Mouse (Mus musculus): Measurements from ENCODE around the gene Ddx49. TPM values are rescaled to one million over a fixed set of nuclear protein-coding genes. Genes with fewer than 3 reads are reported as not detected.

The Ddx49 gene
- polyA plus RNA-seq, 1 experiment from 2014 or later = 41.8 TPM

GRCm38 (mm10) chr8:70327512-70327911, 25.2 kb upstream of the Ddx49 start:
- ATAC-seq (ENCODE audit: low FRiP score) (no peak), DNase-seq (ENCODE audit: low spot score) (no peak)
- Histone ChIP-seq H3K9ac (no peak overlapping the region), H3K4me2 (replicated peaks) (no peak overlapping the region), H3K27ac (no peak overlapping the region), H3K9me3 (ENCODE audit: control insufficient read depth, low read length) (no peaks in the 10 kb centered on the region), H3K4me1 (replicated peaks; ENCODE audit: control insufficient read depth, insufficient read depth, low read length) (peaks cover 14% of the 10 kb centered on the region; the same call in 1 of the 2 replicates), H3K4me3 (replicated peaks; ENCODE audit: low read length) (no peak overlapping the region), H3K27me3 (ENCODE audit: control insufficient read depth, insufficient read depth, low read length) (no peaks in the 10 kb centered on the region), H3K36me3 (replicated peaks; ENCODE audit: control insufficient read depth, insufficient read depth) (peaks cover 91% of the 10 kb centered on the region)
- 94% methylated on average over 6 of the region's 6 CpGs for WGBS

DNA sequence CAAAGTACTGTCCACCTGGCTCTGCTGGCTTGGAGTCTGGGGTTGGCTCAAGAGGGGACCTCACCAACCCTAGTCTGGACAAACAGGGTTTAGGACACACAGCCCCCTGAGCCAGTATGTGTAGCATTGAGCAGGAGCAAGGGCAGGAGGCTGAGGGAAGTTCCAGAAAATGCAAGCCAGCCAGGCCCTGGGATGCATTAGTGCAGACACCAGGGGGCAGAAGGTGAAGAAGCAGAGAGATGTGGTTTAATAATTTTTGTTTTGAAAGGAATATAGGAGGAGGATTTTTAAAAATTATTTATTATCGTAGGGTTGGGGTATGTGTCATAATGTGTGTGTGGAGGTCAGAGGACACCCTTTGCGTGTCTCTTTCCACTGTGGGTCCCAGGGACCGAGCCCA, 21.4 kb upstream of the Ddx49 start:
- no peak overlapping the region for H3K4me3 ChIP-seq (replicated peaks; ENCODE audit: low read length)
- H3K9ac ChIP-seq = no peak overlapping the region
- H3K27me3 ChIP-seq (ENCODE audit: control insufficient read depth, insufficient read depth, low read length) = no peaks in the 10 kb centered on the region
- 92% methylated on average over 3 of the region's 3 CpGs for WGBS
- DNase-seq (ENCODE audit: low spot score) (no peak), ATAC-seq (ENCODE audit: low FRiP score) (no peak)
- H3K4me2 ChIP-seq (replicated peaks) = no peak overlapping the region
- no peaks in the 10 kb centered on the region for H3K9me3 ChIP-seq (ENCODE audit: control insufficient read depth, low read length)
- no peaks in the 10 kb centered on the region for H3K4me1 ChIP-seq (replicated peaks; ENCODE audit: control insufficient read depth, insufficient read depth, low read length)
- H3K27ac ChIP-seq = no peak overlapping the region
- peaks cover 89% of the 10 kb centered on the region for H3K36me3 ChIP-seq (replicated peaks; ENCODE audit: control insufficient read depth, insufficient read depth)

GRCm38 (mm10) chr8:70317872-70318271, 15.6 kb upstream of the Ddx49 start:
- DNase-seq (ENCODE audit: low spot score) (no peak), ATAC-seq (ENCODE audit: low FRiP score) (no peak)
- Histone ChIP-seq H3K9me3 (ENCODE audit: control insufficient read depth, low read length) (no peaks in the 10 kb centered on the region), H3K4me1 (replicated peaks; ENCODE audit: control insufficient read depth, insufficient read depth, low read length) (peaks cover 23% of the 10 kb centered on the region), H3K27ac (peak overlapping the region; percentile 38), H3K36me3 (replicated peaks; ENCODE audit: control insufficient read depth, insufficient read depth) (peaks cover 50% of the 10 kb centered on the region), H3K4me3 (replicated peaks; ENCODE audit: low read length) (no peak overlapping the region), H3K27me3 (ENCODE audit: control insufficient read depth, insufficient read depth, low read length) (no peaks in the 10 kb centered on the region), H3K9ac (no peak overlapping the region; the same call in 1 of the 2 replicates), H3K4me2 (replicated peaks) (peak overlapping the region; percentile 78)
- 93% methylated on average over 5 of the region's 5 CpGs for WGBS

- H3K4me1 ChIP-seq (replicated peaks; ENCODE audit: control insufficient read depth, insufficient read depth, low read length) = peaks cover 23% of the 10 kb centered on the region
- H3K4me2 ChIP-seq (replicated peaks) = peak overlapping the region; percentile 78
- H3K4me3 ChIP-seq (replicated peaks; ENCODE audit: low read length) = peak overlapping the region; percentile 56
- ATAC-seq (ENCODE audit: low FRiP score) (peak; percentile 87), DNase-seq (ENCODE audit: low spot score) (peak; percentile 88)
- WGBS = 7% methylated on average over 15 of the region's 15 CpGs
- H3K9me3 ChIP-seq (ENCODE audit: control insufficient read depth, low read length) = no peaks in the 10 kb centered on the region
- H3K9ac ChIP-seq = peak overlapping the region; percentile 86
- H3K36me3 ChIP-seq (replicated peaks; ENCODE audit: control insufficient read depth, insufficient read depth) = peaks cover 51% of the 10 kb centered on the region
- H3K27me3 ChIP-seq (ENCODE audit: control insufficient read depth, insufficient read depth, low read length) = no peaks in the 10 kb centered on the region
- peak overlapping the region; percentile 89 for H3K27ac ChIP-seq
Measured at GRCm38 (mm10) chr8:70316511-70317504, 14.5 kb upstream of the Ddx49 start.

DNA sequence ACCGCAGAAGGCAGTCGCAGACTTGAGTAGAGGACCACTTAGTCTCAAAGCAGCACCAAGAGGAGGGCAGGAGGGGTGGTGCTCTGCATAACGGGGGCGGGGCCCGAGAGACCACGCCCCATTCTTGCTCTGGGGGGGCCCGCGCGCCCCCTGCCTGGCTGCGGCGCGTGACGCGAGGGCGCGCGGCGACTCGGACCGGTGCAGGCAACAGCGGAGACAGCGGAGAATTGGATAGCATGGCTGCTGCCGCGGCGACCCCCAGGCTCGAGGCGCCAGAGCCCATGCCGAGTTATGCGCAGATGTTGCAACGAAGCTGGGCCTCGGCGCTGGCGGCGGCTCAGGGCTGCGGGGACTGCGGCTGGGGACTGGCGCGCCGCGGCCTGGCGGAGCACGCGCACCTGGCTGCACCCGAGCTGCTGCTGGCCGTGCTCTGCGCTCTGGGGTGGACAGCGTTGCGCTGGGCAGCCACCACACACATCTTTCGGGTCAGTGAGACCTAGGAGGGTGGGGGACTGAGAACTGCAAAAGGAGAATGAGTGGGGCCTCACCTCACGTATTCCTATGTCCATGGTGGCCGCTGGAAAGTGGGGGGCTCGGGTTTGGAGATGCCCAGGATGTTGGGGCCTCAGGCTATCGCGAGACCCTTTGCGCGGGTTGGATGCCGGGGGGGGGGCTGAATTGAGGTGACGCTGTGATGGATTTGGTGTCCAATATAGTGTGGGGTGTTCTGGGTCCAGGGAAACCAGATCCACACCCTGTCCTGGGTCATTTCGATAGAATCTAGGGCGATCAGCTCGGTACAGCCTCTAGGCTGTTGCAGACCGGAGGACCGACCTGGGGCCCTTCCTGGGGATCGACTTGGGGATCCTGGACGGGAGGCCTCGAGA, 13.6 kb upstream of the Ddx49 start, which contains the start of gene Cers1:
Cers1 (plus strand) TSS at position 152 of the 887 bp plus-strand sequence.
- no peaks in the 10 kb centered on the region for H3K9me3 ChIP-seq (ENCODE audit: control insufficient read depth, low read length)
- DNase-seq (ENCODE audit: low spot score) (peak; percentile 81), ATAC-seq (ENCODE audit: low FRiP score) (peak; percentile 66)
- H3K4me2 ChIP-seq (replicated peaks) = peak within 1 kb of the TSS; percentile 78
- H3K27me3 ChIP-seq (ENCODE audit: control insufficient read depth, insufficient read depth, low read length) = no peaks in the 10 kb centered on the region
- under 1% methylated on average over 63 of the region's 66 CpGs for WGBS
- H3K36me3 ChIP-seq (replicated peaks; ENCODE audit: control insufficient read depth, insufficient read depth) = peaks cover 51% of the 10 kb centered on the region
- H3K4me3 ChIP-seq (replicated peaks; ENCODE audit: low read length) = peak within 1 kb of the TSS; percentile 56
- peaks cover 23% of the 10 kb centered on the region for H3K4me1 ChIP-seq (replicated peaks; ENCODE audit: control insufficient read depth, insufficient read depth, low read length)
- H3K27ac ChIP-seq = peak within 1 kb of the TSS; percentile 89
- peak within 1 kb of the TSS; percentile 86 for H3K9ac ChIP-seq

DNA sequence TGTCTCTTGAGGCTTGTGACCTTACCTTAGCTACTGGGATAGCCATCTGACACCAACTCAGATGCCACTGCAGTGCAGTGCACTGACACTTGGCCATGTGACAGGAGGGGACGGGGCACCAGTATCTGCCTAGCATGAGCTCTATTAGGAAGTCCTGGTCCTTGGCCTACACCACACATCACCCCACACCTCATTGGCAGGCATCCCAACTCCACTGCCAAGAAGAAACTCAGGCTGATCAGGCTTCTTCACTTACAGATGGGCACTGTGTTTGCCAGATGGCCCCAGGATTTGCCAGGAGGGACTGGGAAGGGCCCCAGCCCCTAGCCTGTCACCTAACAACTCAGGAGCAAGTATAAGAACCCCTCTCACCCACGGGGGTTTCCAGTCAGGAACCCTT, 11.1 kb upstream of the Ddx49 start:
- DNase-seq (ENCODE audit: low spot score) (no peak), ATAC-seq (ENCODE audit: low FRiP score) (no peak)
- Histone ChIP-seq H3K9ac (no peak overlapping the region), H3K27me3 (ENCODE audit: control insufficient read depth, insufficient read depth, low read length) (no peaks in the 10 kb centered on the region), H3K36me3 (replicated peaks; ENCODE audit: control insufficient read depth, insufficient read depth) (peaks cover 52% of the 10 kb centered on the region), H3K4me2 (replicated peaks) (no peak overlapping the region), H3K27ac (no peak overlapping the region), H3K4me1 (replicated peaks; ENCODE audit: control insufficient read depth, insufficient read depth, low read length) (peaks cover 23% of the 10 kb centered on the region), H3K9me3 (ENCODE audit: control insufficient read depth, low read length) (no peaks in the 10 kb centered on the region), H3K4me3 (replicated peaks; ENCODE audit: low read length) (no peak overlapping the region)
- WGBS = 76% methylated on average over 2 of the region's 2 CpGs

DNA sequence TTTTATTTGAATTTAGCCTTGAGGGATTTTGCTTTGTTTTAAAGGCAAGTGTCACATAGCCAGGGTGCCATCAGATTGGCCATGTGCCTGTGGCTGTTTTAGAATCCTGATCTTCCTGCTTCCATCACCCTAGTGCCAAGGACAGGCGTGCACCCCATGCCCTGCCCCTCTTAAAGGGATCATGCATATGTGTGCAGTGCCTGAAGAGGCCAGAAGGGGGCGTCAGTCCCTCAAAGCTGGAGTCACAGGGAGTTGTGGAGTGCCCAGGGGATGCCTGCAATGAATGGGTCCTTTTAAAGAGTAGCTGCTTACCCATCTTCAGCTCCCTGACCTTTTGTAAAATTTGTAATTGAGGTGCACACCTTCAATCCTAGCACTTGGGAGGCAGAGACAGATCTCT, 7.0 kb upstream of the Ddx49 start:
- no peak for ATAC-seq (ENCODE audit: low FRiP score)
- H3K4me1 ChIP-seq (replicated peaks; ENCODE audit: control insufficient read depth, insufficient read depth, low read length) = no peaks in the 10 kb centered on the region
- no peaks in the 10 kb centered on the region for H3K27me3 ChIP-seq (ENCODE audit: control insufficient read depth, insufficient read depth, low read length)
- no peak overlapping the region for H3K4me2 ChIP-seq (replicated peaks)
- no peaks in the 10 kb centered on the region for H3K9me3 ChIP-seq (ENCODE audit: control insufficient read depth, low read length)
- H3K27ac ChIP-seq = no peak overlapping the region
- no peak overlapping the region for H3K4me3 ChIP-seq (replicated peaks; ENCODE audit: low read length)
- no peak overlapping the region for H3K9ac ChIP-seq
- DNase-seq (ENCODE audit: low spot score) = no peak
- H3K36me3 ChIP-seq (replicated peaks; ENCODE audit: control insufficient read depth, insufficient read depth) = peaks cover 86% of the 10 kb centered on the region
- WGBS = 27% methylated on average over 2 of the region's 2 CpGs

DNA sequence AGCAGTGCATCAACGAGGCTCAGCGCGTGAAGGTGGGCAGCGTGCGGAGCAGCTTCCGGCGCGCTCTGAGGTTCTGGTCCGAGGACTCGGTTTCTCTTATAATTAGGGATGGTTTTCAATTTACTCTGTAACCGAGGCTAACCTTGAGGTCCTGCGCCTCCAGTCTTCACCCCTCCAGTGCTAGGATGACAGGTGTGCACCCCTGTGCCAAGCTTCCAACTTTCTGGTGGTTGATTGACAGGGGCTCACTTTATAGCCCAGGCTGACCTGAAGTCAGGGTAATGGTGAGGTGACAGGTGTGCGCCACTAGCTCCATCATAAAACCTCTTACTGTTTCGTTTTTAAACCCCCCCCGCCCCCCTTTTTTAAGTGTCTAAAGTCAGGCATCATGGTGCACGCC, 612 bp upstream of the Ddx49 start:
- Histone ChIP-seq H3K36me3 (replicated peaks; ENCODE audit: control insufficient read depth, insufficient read depth) (peaks cover 53% of the 10 kb centered on the region), H3K27me3 (ENCODE audit: control insufficient read depth, insufficient read depth, low read length) (no peaks in the 10 kb centered on the region), H3K27ac (peak overlapping the region; percentile 72), H3K4me1 (replicated peaks; ENCODE audit: control insufficient read depth, insufficient read depth, low read length) (peaks cover 13% of the 10 kb centered on the region), H3K9ac (peak overlapping the region; percentile 78), H3K4me3 (replicated peaks; ENCODE audit: low read length) (peak overlapping the region; percentile 75), H3K4me2 (replicated peaks) (peak overlapping the region; percentile 85), H3K9me3 (ENCODE audit: control insufficient read depth, low read length) (no peaks in the 10 kb centered on the region)
- ATAC-seq (ENCODE audit: low FRiP score) (peak; percentile 26; the same call in 1 of the 2 replicates), DNase-seq (ENCODE audit: low spot score) (no peak)
- 3% methylated on average over 16 of the region's 16 CpGs for whole genome bisulfite sequencing

- Histone ChIP-seq H3K27ac (no peak overlapping the region), H3K9me3 (ENCODE audit: control insufficient read depth, low read length) (no peaks in the 10 kb centered on the region), H3K4me1 (replicated peaks; ENCODE audit: control insufficient read depth, insufficient read depth, low read length) (peaks cover 13% of the 10 kb centered on the region), H3K36me3 (replicated peaks; ENCODE audit: control insufficient read depth, insufficient read depth) (peaks cover 55% of the 10 kb centered on the region), H3K4me3 (replicated peaks; ENCODE audit: low read length) (no peak overlapping the region), H3K4me2 (replicated peaks) (no peak overlapping the region), H3K27me3 (ENCODE audit: control insufficient read depth, insufficient read depth, low read length) (no peaks in the 10 kb centered on the region), H3K9ac (no peak overlapping the region)
- ATAC-seq (ENCODE audit: low FRiP score) (no peak), DNase-seq (ENCODE audit: low spot score) (no peak)
- 84% methylated on average over 3 of the region's 3 CpGs for WGBS
Measured at GRCm38 (mm10) chr8:70300881-70301280, 1.4 kb downstream of the Ddx49 start.

Data from hindbrain, embryonic 14.5 days (tissue).